Mouse (Mus musculus) forebrain, embryonic 12.5 days (tissue): ENCODE data around the gene Magi1. TPM values are rescaled to one million over a fixed set of nuclear protein-coding genes. Genes with fewer than 3 reads are reported as not detected.
"Not testable (repeated sequence)": the region's sequence is repeated elsewhere in the genome, so short reads cannot be mapped to it uniquely, and the experiment has no call there.

Experiments
- ATAC-seq: fragments of 200-750 bp; cut with Nextera tagmentation; 2 replicates; pipeline ENCODE4 v1.8.0; 2017; ENCODE audit warnings: moderate TSS enrichment; ENCODE audit not compliant: low FRiP score
- H3K27ac ChIP-seq: fragments of 300-500 bp; sonication (generic); 2 replicates; pipeline ENCODE4 v1.5.1; 2016; ENCODE audit warnings: mild to moderate bottlenecking
- H3K27me3 ChIP-seq: fragments of 300-500 bp; sonication (generic); 2 replicates; pipeline ENCODE4 v1.6.1; 2016; ENCODE audit warnings: mild to moderate bottlenecking
- H3K36me3 ChIP-seq: fragments of 300-500 bp; sonication (generic); replicated peaks from 2 replicates; pipeline ENCODE4 v1.6.1; 2016; ENCODE audit warnings: mild to moderate bottlenecking
- H3K4me1 ChIP-seq: fragments of 300-500 bp; sonication (generic); 2 replicates; pipeline ENCODE4 v1.6.1; 2016
- H3K4me2 ChIP-seq: fragments of 300-500 bp; sonication (generic); 2 replicates; pipeline ENCODE4 v1.6.1; 2016; ENCODE audit warnings: mild to moderate bottlenecking, moderate library complexity
- H3K4me3 ChIP-seq: fragments of 300-500 bp; sonication (generic); replicated peaks from 2 replicates; pipeline ENCODE4 v1.5.1; 2016; ENCODE audit warnings: mild to moderate bottlenecking
- H3K9ac ChIP-seq: fragments of 300-500 bp; sonication (generic); 2 replicates; pipeline ENCODE4 v1.6.1; 2016; ENCODE audit warnings: mild to moderate bottlenecking
- H3K9me3 ChIP-seq: fragments of 300-500 bp; sonication (generic); 2 replicates; pipeline ENCODE4 v1.6.1; 2016
- WGBS: fragments of 180-500 bp; shearing (Covaris S2); methylation state at CpG from one replicate; pipeline ENCODE4 v1.1.7; 2016; 5-methylcytosine and 5-hydroxymethylcytosine counted together
- polyA plus RNA-seq: library from polyadenylated mRNA; unstranded; fragments of >200 nt; fragmentation: Nextera tagmentation; extraction: Ambion mirVana; gene quantifications from 2 replicates; pipeline ENCODE4 v1.2.1, GENCODE M21; 2016

Magi1 gene
- polyA plus RNA-seq, 1 experiment from 2014 or later = 45.5 TPM

DNA sequence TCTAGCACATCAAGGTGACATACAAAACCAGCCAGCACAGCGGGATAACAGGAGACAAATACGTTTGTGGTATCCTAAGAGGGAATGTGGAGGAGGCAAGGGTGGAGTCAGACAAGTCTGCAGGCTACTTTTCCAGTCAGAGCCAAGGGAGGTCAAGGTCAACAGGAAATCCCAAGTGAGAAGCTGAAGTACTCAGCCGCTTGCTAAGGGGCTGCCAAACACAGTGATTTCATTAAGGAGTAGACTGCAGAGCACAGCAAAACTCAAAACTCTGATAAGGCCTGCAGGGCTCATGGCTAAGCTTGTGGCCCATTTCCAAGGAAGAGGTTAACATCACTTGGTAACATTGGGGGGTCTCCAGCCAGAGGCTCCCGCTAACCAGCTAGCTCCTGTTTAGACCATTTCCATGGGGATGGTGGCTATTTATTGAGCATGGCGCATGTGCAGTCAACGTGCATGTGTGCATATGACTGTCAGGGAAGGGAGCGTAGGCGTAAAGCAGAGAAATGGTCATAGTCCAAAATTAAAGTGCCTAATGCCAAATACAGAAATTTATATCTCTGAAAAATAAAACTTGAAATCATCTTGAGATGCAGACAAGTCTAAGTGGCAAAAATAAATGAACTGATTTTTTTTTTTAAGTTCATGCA lies 635.0 kb downstream of the Magi1 start:
- Histone ChIP-seq H3K4me1 (no peaks in the 10 kb centered on the region), H3K9ac (no peak overlapping the region), H3K36me3 (no peaks in the 10 kb centered on the region), H3K9me3 (no peaks in the 10 kb centered on the region), H3K4me3 (no peak overlapping the region), H3K27ac (no peak overlapping the region), H3K4me2 (no peak overlapping the region), H3K27me3 (no peaks in the 10 kb centered on the region)
- 83% methylated on average over 8 of the region's 8 CpGs for WGBS
- ATAC-seq = no peak

GRCm38 (mm10) chr6:93629735-93630291 lies 653.9 kb downstream of the Magi1 start:
- not testable (repeated sequence) for H3K27ac ChIP-seq, H3K9me3 ChIP-seq, H3K36me3 ChIP-seq, H3K4me3 ChIP-seq, H3K27me3 ChIP-seq, ATAC-seq, H3K9ac ChIP-seq, H3K4me1 ChIP-seq, H3K4me2 ChIP-seq
- WGBS = 71% methylated on average over 5 of the region's 5 CpGs

- H3K27ac ChIP-seq = no peak overlapping the region
- no peak overlapping the region for H3K9ac ChIP-seq
- no peak overlapping the region for H3K4me3 ChIP-seq
- no peaks in the 10 kb centered on the region for H3K36me3 ChIP-seq
- 94% methylated on average over 5 of the region's 5 CpGs for WGBS
- H3K9me3 ChIP-seq = no peaks in the 10 kb centered on the region
- no peaks in the 10 kb centered on the region for H3K4me1 ChIP-seq
- no peak overlapping the region for H3K4me2 ChIP-seq
- ATAC-seq = no peak
- H3K27me3 ChIP-seq = no peaks in the 10 kb centered on the region
Measured at GRCm38 (mm10) chr6:93627200-93627599, 656.5 kb downstream of the Magi1 start.

Other genes starting within 250 kb of the Magi1 start
- 7.2 and 8.0 TPM in 2 replicates for gene Slc25a26, start 216.4 kb upstream of the Magi1 start, polyA plus RNA-seq